Mouse (Mus musculus): Measurements from ENCODE around the gene C2cd3.

- TF ChIP-seq POLR2A (IDR thresholded peaks at IDR 0.05; ENCODE audit: insufficient read depth, low read depth, low read length) (no peak), CTCF (IDR thresholded peaks at IDR 0.05; ENCODE audit: insufficient read depth, low read depth, low read length) (no peak)
Measured at GRCm38 (mm10) chr7:100335921-100336320, 36.1 kb upstream of the C2cd3 start.

Measured in olfactory bulb, adult 2 months (tissue).